Mouse (Mus musculus) CH12.LX (cell line): Measurements from ENCODE around the gene Mmp27.

ENCODE experiments used
- CHD1 ChIP-seq: IDR thresholded peaks from 2 replicates; pipeline ENCODE4 v1.6.1; 2012; ENCODE audit warnings: low read depth, low read length, improper control_type of control experiment, inconsistent platforms
- CTCF ChIP-seq, 2 experiments: IDR thresholded peaks in 1 of 2; conservative IDR thresholded peaks in 1 of 2; 2 replicates each; pipeline ENCODE4 v1.5.1; 2011 to 2012; ENCODE audit warnings: low read depth in 2 of 2, low read length in 2 of 2, improper control_type of control experiment in 1 of 2, inconsistent platforms in 1 of 2, mild to moderate bottlenecking in 1 of 2, moderate library complexity in 1 of 2
- JUND ChIP-seq: conservative IDR thresholded peaks from 2 replicates; pipeline ENCODE4 v1.6.1; 2011; ENCODE audit warnings: low read depth, low read length, improper control_type of control experiment
- MAZ ChIP-seq: IDR thresholded peaks from 2 replicates; pipeline ENCODE4 v1.6.1; 2012; ENCODE audit warnings: low read depth, mild to moderate bottlenecking, inconsistent platforms, low read length, improper control_type of control experiment, moderate library complexity
- NELFE ChIP-seq: IDR thresholded peaks from 2 replicates; pipeline ENCODE4 v1.6.1; 2011; ENCODE audit warnings: low read depth, low read length, improper control_type of control experiment
- SMC3 ChIP-seq: IDR thresholded peaks from 2 replicates; pipeline ENCODE4 v1.6.1; 2011; ENCODE audit warnings: low read depth, low read length, improper control_type of control experiment
- USF2 ChIP-seq: conservative IDR thresholded peaks from 2 replicates; pipeline ENCODE4 v1.6.1; 2011; ENCODE audit warnings: low read depth, low read length, improper control_type of control experiment

GRCm38 (mm10) chr9:7567376-7567775 is 3.8 kb upstream of the Mmp27 start:
- TF ChIP-seq USF2 (no peak), CTCF (conservative IDR thresholded peaks at IDR 0.05 in 1 of 2, IDR thresholded peaks at IDR 0.05 in 1 of 2; ENCODE audit: low read depth in 2 of 2, low read length in 2 of 2) (no peak), MAZ (no peak), JUND (no peak), NELFE (no peak), CHD1 (no peak), SMC3 (no peak)
